Mouse (Mus musculus): ENCODE measurements around the gene Tmem178b.

DNA sequence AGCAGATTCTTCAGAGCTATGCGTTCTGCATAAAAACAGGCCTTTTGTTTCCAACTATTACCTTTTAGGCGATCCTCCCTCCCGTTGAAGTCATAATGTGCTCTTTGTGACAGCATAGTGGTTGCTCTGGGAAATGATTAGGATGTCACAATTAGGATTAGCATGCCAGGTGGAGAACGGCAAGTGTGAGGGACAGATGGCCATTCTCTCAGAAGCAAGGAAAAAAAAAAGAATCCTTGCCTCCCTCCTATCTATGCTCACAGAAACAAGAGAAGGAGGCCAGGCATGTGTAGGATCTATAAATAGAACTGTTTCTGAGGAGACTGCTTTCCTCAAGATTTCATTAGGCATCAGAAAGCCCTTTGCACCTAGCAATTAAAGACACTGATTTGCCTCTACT lies 229.8 kb downstream of the Tmem178b start:
- no peak for TF ChIP-seq CTCF (IDR thresholded peaks at IDR 0.05; ENCODE audit: low read depth)
- no peak for TF ChIP-seq EP300 (IDR thresholded peaks at IDR 0.05; ENCODE audit: low read depth)

All from heart, postnatal 0 days (tissue).